ENCODE assay signal across 8 mouse cellular contexts in the genomic region with DNA sequence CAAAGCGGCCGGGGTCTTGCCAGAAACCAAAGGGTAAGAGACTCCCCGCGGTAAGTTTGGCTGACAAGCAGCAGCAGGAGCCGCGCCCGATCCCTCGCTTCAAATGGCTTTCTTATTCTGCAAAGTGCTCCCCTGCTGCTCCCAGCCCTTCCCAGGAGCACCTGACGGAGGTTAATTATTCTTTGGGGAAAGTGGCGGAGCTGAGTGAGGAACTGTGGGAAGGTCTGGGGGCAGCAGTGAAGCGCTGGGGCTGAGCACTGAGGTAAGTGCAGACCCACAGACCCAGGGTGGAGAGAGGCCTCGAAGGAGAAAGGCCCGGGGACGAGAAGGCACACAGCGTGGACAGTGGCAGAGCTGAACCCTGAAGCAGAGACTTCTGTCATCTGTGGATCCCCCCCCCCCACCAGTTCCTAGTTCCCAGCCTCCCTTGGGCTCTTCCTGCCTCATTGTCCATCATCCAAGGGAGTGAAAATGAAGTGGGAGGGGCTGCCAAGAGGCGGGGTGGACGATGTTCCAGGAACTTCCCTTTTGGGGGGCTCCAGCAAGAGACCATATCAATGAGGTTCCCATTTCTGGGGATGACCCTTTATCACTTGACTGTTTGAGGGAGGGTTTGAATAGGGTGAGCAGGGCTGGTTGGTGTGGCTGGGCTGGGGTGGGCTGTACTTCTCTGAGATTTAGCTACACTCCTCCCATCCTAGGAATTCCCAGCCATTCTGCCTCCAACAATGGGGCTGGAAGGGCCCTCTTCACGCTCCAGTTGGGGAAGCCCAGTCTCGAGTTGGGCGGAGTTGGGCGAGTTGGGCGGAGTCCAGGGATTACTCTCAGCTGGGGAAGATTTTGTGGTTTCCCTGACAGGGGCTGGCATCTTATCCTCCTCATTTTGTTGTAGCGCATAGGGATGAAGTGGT. TPM values are rescaled to one million over a fixed set of nuclear protein-coding genes. Genes with fewer than 3 reads are reported as not detected.
DNase-seq lines count a peak whose midpoint lies in the region; ATAC-seq and TF ChIP-seq lines count a peak whose summit lies in the region.

No protein-coding gene starts in this region.

- ATAC-seq in heart, embryonic 11.5 days (replicated peaks; ENCODE audit: insufficient number of reproducible peaks, low FRiP score, low TSS enrichment): no peak
- ATAC-seq in embryonic facial prominence, embryonic 15.5 days (ENCODE audit: insufficient number of reproducible peaks, low FRiP score, low TSS enrichment, low read depth): peak; percentile 24
- peak; percentile 49; the same call in 1 of the 2 replicates for ATAC-seq in kidney, postnatal 0 days (replicated peaks; ENCODE audit: low FRiP score, low read depth)

- H3K9me3 ChIP-seq in heart, embryonic 11.5 days (replicated peaks; ENCODE audit: control insufficient read depth, low read length): no peaks in the 10 kb centered on the region
- H3K9me3 ChIP-seq in embryonic facial prominence, embryonic 15.5 days (replicated peaks): no peaks in the 10 kb centered on the region; the same call in 1 of the 2 replicates
- no peaks in the 10 kb centered on the region for H3K9me3 ChIP-seq in kidney, postnatal 0 days (replicated peaks; ENCODE audit: low read length)

- 4% methylated on average over 23 of the region's 23 CpGs for WGBS in heart, embryonic 11.5 days (ENCODE audit: insufficient replicate concordance)
- WGBS in embryonic facial prominence, embryonic 15.5 days: 5% methylated on average over 23 of the region's 23 CpGs
- 13% methylated on average over 23 of the region's 23 CpGs for WGBS in kidney, postnatal 0 days

- H3K36me3 ChIP-seq in heart, embryonic 11.5 days (ENCODE audit: control insufficient read depth, insufficient read depth, low read length): no peaks in the 10 kb centered on the region
- H3K36me3 ChIP-seq in embryonic facial prominence, embryonic 15.5 days: no peaks in the 10 kb centered on the region
- H3K36me3 ChIP-seq in kidney, postnatal 0 days (ENCODE audit: insufficient read depth, low read length): no peaks in the 10 kb centered on the region

- H3K4me1 ChIP-seq in heart, embryonic 11.5 days (ENCODE audit: control insufficient read depth, insufficient read depth, low read length): no peaks in the 10 kb centered on the region
- H3K4me1 ChIP-seq in embryonic facial prominence, embryonic 15.5 days: peaks cover 22% of the 10 kb centered on the region
- H3K4me1 ChIP-seq in kidney, postnatal 0 days (replicated peaks; ENCODE audit: insufficient read depth, low read length): peaks cover 7% of the 10 kb centered on the region; the same call in 1 of the 2 replicates

- H3K9ac ChIP-seq in heart, embryonic 11.5 days (ENCODE audit: low read depth, low read length): peak overlapping the region; percentile 66
- H3K9ac ChIP-seq in embryonic facial prominence, embryonic 15.5 days: no peak overlapping the region
- H3K9ac ChIP-seq in kidney, postnatal 0 days (ENCODE audit: low read depth, low read length): no peak overlapping the region

- intact Hi-C loops in heart, postnatal 25 days (cut with DNase I): no loop called here

- H3K4me2 ChIP-seq in heart, embryonic 11.5 days: peak overlapping the region; percentile 82
- H3K4me2 ChIP-seq in embryonic facial prominence, embryonic 15.5 days (replicated peaks): peak overlapping the region; percentile 50
- peak overlapping the region; percentile 50 for H3K4me2 ChIP-seq in kidney, postnatal 0 days (ENCODE audit: low read length)

- H3K4me3 ChIP-seq in heart, embryonic 11.5 days (ENCODE audit: low read depth, low read length): peak overlapping the region; percentile 44
- H3K4me3 ChIP-seq in embryonic facial prominence, embryonic 15.5 days (replicated peaks): peak overlapping the region; percentile 27
- H3K4me3 ChIP-seq in kidney, postnatal 0 days (replicated peaks; ENCODE audit: low read depth, low read length): 0 out of 2 replicates have a peak overlapping the region, but pooled peaks have one; percentile 7
- no peak overlapping the region for H3K4me3 ChIP-seq in layer of hippocampus, adult 2 months

- H3K27me3 ChIP-seq in heart, embryonic 11.5 days (ENCODE audit: control insufficient read depth, insufficient read depth, low read length): peaks cover 16% of the 10 kb centered on the region
- H3K27me3 ChIP-seq in embryonic facial prominence, embryonic 15.5 days: peaks cover 9% of the 10 kb centered on the region
- H3K27me3 ChIP-seq in kidney, postnatal 0 days (ENCODE audit: insufficient read depth, low read length): no peaks in the 10 kb centered on the region

- no peak overlapping the region for H3K27ac ChIP-seq in heart, embryonic 11.5 days (ENCODE audit: low read depth, low read length)
- no peak overlapping the region for H3K27ac ChIP-seq in embryonic facial prominence, embryonic 15.5 days (replicated peaks)
- H3K27ac ChIP-seq in kidney, postnatal 0 days: no peak overlapping the region
- H3K27ac ChIP-seq in layer of hippocampus, adult 2 months: no peak overlapping the region

- no peak for TF ChIP-seq CTCF in kidney, postnatal 0 days (IDR thresholded peaks at IDR 0.05; ENCODE audit: low read depth)
- TF ChIP-seq CTCF in layer of hippocampus, adult 2 months (conservative IDR thresholded peaks at IDR 0.05): no peak

- no peak for DNase-seq in heart, postnatal 25 days (ENCODE audit: low spot score)
- no peak for DNase-seq in kidney, postnatal 0 days (ENCODE audit: low spot score)
- peak; percentile 45 for DNase-seq in neural tube, embryonic 10.5 days (ENCODE audit: extremely low spot score, low spot score)
- DNase-seq in layer of hippocampus, adult 2 months (ENCODE audit: low spot score in 2 of 2): no peak
- DNase-seq in left cerebral cortex, adult 9 months (ENCODE audit: low spot score in 2 of 2): no peak
- no peak for DNase-seq in gastrocnemius, adult 18-20 months (ENCODE audit: low spot score)

RNA-seq across cellular contexts. Expression of gene Shb, which starts 59.4 kb away (rescaled TPM):
- 9.2 and 11.1 TPM in 2 replicates for polyA plus RNA-seq in heart, embryonic 11.5 days (2014; fragmentation: Nextera tagmentation; extraction: Ambion mirVana)
- total RNA-seq in heart, postnatal 25 days (2021): 10 to 100 TPM; 34.9 to 37.7 TPM
- polyA plus RNA-seq in embryonic facial prominence, embryonic 15.5 days (2015; fragmentation: Nextera tagmentation; extraction: Ambion mirVana): 9.1 and 9.9 TPM in 2 replicates
- 5.4 and 6.6 TPM in 2 replicates for polyA plus RNA-seq in kidney, postnatal 0 days (2015; fragmentation: Nextera tagmentation; extraction: Ambion mirVana)
- 10 to 100 TPM; 14.1 to 18.8 TPM for total RNA-seq in layer of hippocampus, adult 2 months (2021)
- 1 to 10 TPM; 5.6 to 6.8 TPM for total RNA-seq in gastrocnemius, adult 18-20 months (2021)
